Mouse (Mus musculus): ENCODE data around the gene Tmem229b. TPM values are rescaled to one million over a fixed set of nuclear protein-coding genes. Genes with fewer than 3 reads are reported as not detected.
"Not testable (repeated sequence)": the region's sequence is repeated elsewhere in the genome, so short reads cannot be mapped to it uniquely, and the experiment has no call there.

The Tmem229b gene
- polyA plus RNA-seq, 1 experiment from 2014 or later: 70.9 TPM

DNA sequence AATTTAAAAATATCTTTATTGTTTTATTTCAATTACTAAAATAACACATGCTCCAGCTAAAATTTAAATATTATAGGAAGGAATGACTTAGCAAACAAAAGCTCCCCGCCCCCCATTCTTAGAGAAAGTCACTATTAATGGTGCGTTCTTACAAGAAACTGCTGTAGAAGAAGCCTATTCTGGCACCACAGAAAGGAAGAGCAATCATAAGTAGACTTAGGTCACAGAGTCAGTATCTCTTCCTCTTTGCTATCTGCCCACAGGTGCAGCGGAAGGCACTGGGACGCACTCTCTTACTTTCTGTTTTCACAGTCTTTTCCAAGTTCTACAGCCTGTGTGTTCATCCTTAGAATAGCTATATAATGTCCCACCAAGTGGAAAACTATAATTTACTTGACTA is 31.6 kb downstream of the Tmem229b start:
- Histone ChIP-seq H3K4me2 (no peak overlapping the region), H3K9me3 (no peaks in the 10 kb centered on the region), H3K27ac (replicated peaks) (no peak overlapping the region), H3K4me3 (no peak overlapping the region), H3K27me3 (no peaks in the 10 kb centered on the region), H3K36me3 (peaks cover 19% of the 10 kb centered on the region), H3K9ac (no peak overlapping the region), H3K4me1 (replicated peaks) (0 out of 2 replicates have a peak, but pooled peaks cover under 1% of the 10 kb centered on the region)
- ATAC-seq (ENCODE audit: low FRiP score, low read depth): no peak
- WGBS: 93% methylated on average over 4 of the region's 4 CpGs

DNA sequence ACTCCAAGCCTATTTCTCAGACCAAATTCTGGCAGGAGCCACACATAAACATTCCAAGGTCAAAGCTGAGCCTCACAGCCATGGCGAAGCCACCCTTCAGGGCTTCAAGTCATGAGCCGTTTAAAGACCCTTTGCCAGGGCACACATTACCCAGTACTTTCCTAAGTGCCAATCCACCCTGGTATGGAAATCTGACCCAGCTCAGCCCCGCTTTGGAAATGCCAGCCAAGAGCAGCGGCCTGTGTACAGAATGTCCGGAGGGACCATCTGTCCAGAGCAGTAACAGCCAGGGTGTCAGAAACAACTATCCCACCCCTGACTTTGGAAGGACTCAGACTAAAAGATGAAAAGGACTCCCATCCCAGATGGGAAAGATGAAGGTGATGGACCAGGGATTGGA is 32.7 kb downstream of the Tmem229b start:
- Histone ChIP-seq H3K36me3 (peaks cover 16% of the 10 kb centered on the region), H3K27me3 (no peaks in the 10 kb centered on the region), H3K27ac (replicated peaks) (no peak overlapping the region), H3K9me3 (no peaks in the 10 kb centered on the region), H3K4me1 (replicated peaks) (0 out of 2 replicates have a peak, but pooled peaks cover 4% of the 10 kb centered on the region), H3K4me3 (no peak overlapping the region), H3K4me2 (no peak overlapping the region), H3K9ac (no peak overlapping the region)
- 94% methylated on average over 5 of the region's 5 CpGs for WGBS
- ATAC-seq (ENCODE audit: low FRiP score, low read depth): no peak

DNA sequence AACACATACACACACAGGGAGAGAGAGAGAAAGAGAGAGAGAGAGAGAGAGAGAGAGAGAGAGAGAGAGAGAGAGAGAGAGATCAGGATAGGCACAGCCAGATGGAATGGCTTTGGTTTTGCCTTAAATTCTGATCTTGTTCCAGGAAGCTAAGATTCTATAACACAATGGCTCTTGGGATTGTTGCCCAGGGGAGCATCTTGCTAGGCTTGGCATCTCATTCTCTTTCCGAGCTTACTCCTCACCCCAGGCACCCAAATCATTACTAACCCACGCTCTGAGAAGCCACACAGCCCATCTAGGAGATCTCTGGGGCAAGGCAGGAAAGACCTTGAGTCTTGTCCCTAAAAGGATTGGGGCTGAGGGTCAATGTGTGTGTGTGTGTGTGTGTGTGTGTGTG is 33.6 kb downstream of the Tmem229b start:
- H3K27me3 ChIP-seq: no peaks in the 10 kb centered on the region
- H3K9ac ChIP-seq: no peak overlapping the region
- ATAC-seq (ENCODE audit: low FRiP score, low read depth): no peak
- H3K36me3 ChIP-seq: peaks cover 16% of the 10 kb centered on the region
- 0 out of 2 replicates have a peak, but pooled peaks cover 4% of the 10 kb centered on the region for H3K4me1 ChIP-seq (replicated peaks)
- no peak overlapping the region for H3K4me3 ChIP-seq
- no peaks in the 10 kb centered on the region for H3K9me3 ChIP-seq
- WGBS: 50% methylated on average over 2 of the region's 2 CpGs
- no peak overlapping the region for H3K4me2 ChIP-seq
- no peak overlapping the region for H3K27ac ChIP-seq (replicated peaks)

DNA sequence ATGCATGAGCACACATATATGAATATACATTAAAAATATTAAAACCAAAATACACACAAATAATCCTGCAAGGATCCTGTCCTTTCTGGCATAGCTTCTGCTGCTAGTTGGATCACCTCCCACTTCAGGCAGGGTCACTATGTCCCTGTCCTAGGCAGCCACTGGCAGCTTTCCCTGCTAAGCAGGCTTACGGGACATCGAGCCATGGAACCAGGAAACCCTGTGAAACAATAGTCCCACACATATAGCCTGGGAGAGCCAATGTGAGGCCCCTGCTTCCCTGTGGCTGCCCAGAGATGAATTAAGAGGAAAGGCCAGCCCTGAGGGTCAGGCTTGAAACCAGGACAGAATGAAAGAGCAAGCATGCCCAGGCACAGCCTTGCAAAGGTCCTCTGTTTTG is 35.8 kb downstream of the Tmem229b start:
- H3K27me3 ChIP-seq: no peaks in the 10 kb centered on the region
- no peak for ATAC-seq (ENCODE audit: low FRiP score, low read depth)
- 0 out of 2 replicates have a peak, but pooled peaks cover 4% of the 10 kb centered on the region for H3K4me1 ChIP-seq (replicated peaks)
- H3K4me3 ChIP-seq: no peak overlapping the region
- no peak overlapping the region for H3K4me2 ChIP-seq
- H3K9me3 ChIP-seq: no peaks in the 10 kb centered on the region
- H3K27ac ChIP-seq (replicated peaks): no peak overlapping the region
- peaks cover 19% of the 10 kb centered on the region for H3K36me3 ChIP-seq
- WGBS: 53% methylated on average over 2 of the region's 2 CpGs
- no peak overlapping the region for H3K9ac ChIP-seq

DNA sequence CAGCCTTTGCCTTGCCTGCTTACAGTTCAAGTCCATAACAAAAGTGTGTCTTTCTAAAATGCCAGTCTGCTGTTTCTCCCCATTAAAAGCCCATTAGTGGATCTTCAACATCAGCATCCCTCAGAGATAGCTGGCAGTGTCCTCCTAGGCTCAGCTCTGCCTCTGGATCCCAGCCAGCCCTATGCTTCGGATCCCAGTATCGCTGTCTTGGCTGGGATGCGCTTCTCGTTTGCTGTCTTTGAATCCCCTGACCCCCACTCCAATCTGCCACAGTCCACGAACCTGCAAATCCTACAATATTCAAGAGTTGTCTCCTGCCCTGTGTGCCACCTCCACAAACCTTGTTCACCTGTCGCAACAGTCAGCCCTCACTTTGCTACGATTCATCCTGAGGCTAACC is 36.7 kb downstream of the Tmem229b start:
- ATAC-seq (ENCODE audit: low FRiP score, low read depth): no peak

DNA sequence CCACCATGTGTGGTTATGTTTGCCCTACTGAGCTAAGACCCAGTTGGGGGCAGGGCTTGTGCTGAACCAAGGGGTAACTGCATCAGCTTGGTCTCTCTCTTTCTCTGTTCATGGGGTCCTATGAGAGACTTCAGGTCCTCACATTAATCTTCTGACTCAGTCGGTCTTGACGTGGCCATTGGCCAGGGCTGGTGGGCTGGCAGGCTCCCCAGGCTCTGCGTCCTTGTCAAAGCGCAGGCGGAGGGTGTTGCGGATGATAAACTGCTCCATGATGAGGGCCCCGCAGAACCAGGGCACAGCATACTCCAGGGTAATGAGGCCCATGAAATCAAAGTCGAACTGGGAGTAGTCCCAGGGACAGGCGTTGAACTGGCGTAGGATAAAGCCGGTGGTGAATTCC is 42.9 kb downstream of the Tmem229b start:
- WGBS: 82% methylated on average over 11 of the region's 11 CpGs
- not testable (repeated sequence) for H3K27ac ChIP-seq (replicated peaks); H3K4me1 ChIP-seq (replicated peaks); H3K27me3 ChIP-seq; H3K9me3 ChIP-seq; H3K9ac ChIP-seq; H3K4me2 ChIP-seq; ATAC-seq (ENCODE audit: low FRiP score, low read depth); H3K4me3 ChIP-seq
- H3K36me3 ChIP-seq: peaks cover 23% of the 10 kb centered on the region; the same call in 1 of the 2 replicates

More for the DNA sequence above, 36.7 kb downstream of the Tmem229b start:
- Histone ChIP-seq H3K4me1 (replicated peaks) (0 out of 2 replicates have a peak, but pooled peaks cover 4% of the 10 kb centered on the region), H3K9me3 (no peaks in the 10 kb centered on the region), H3K9ac (no peak overlapping the region), H3K27ac (replicated peaks) (no peak overlapping the region), H3K4me3 (no peak overlapping the region), H3K27me3 (no peaks in the 10 kb centered on the region), H3K4me2 (no peak overlapping the region), H3K36me3 (peaks cover 16% of the 10 kb centered on the region)
- whole genome bisulfite sequencing: 73% methylated on average over 7 of the region's 7 CpGs

DNA sequence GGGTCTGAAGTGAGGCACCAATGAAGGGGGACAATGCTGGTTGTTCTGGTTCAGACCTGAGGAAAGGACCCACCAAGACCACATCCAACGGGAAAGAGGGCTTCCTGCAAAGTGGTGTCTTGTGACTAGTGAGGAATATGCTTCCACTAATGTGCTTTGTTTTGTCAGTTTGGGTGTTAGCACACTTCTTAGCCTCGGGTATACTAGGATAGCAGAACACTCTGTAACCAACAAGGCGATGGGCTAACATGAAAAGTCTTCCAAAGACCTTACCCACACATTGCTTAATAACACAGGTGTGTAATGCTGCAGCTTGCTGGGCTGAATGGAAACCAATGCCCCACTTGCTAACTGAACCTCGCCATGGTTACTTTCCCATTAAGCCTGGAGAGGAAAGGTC is 51.0 kb downstream of the Tmem229b start:
- Histone ChIP-seq H3K27ac (replicated peaks) (no peak overlapping the region), H3K9me3 (peaks cover 10% of the 10 kb centered on the region; the same call in 1 of the 2 replicates), H3K27me3 (no peaks in the 10 kb centered on the region), H3K4me2 (no peak overlapping the region), H3K4me3 (no peak overlapping the region), H3K4me1 (replicated peaks) (no peaks in the 10 kb centered on the region), H3K9ac (no peak overlapping the region), H3K36me3 (peaks cover 13% of the 10 kb centered on the region; the same call in 1 of the 2 replicates)
- 90% methylated on average over 4 of the region's 4 CpGs for WGBS
- no peak for ATAC-seq (ENCODE audit: low FRiP score, low read depth)

DNA sequence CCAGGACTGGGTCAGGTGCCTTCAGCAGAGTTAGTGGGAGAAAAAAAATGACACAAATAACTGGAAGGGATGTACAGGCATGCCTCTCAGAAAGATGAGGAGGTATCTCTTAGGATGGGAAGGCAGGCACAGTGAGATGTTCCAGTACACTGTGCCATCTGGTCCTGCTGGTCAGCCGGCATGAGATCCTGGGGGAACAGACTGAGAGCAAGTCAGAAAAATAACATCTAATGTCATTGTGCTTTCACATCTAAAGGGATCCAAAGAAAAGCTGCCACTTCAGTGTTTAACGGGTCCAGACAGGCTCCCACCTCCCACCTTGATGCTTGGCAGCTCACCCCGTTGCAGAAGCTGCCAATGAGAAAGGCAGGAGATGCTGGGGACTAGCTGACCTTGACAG is 54.9 kb downstream of the Tmem229b start:
- Histone ChIP-seq H3K9me3 (peaks cover 10% of the 10 kb centered on the region; the same call in 1 of the 2 replicates), H3K27me3 (no peaks in the 10 kb centered on the region), H3K4me1 (replicated peaks) (no peaks in the 10 kb centered on the region), H3K27ac (replicated peaks) (no peak overlapping the region), H3K36me3 (0 out of 2 replicates have a peak, but pooled peaks cover 3% of the 10 kb centered on the region), H3K4me3 (no peak overlapping the region), H3K9ac (no peak overlapping the region), H3K4me2 (no peak overlapping the region)
- WGBS: 62% methylated on average over 3 of the region's 3 CpGs
- no peak for ATAC-seq (ENCODE audit: low FRiP score, low read depth)

DNA sequence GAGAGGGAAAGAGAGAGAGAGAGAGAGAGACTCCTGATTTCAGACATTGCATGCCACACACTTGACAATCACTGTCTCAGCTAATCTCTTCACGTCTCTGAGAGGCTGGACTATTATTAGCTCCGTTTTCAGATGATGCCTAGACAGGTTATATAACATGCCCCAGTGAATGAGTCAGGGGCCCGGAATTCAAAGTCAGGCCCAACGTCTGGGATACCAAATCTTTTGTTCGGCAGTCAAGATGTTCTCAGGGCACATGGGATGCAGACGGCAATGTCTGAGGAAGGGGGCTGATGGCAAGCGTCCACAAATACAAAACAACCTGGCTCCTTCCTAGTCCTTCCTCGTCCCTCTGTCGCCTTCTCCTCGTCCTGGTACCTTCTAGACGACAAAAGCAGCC is 55.4 kb downstream of the Tmem229b start:
- peaks cover 10% of the 10 kb centered on the region; the same call in 1 of the 2 replicates for H3K9me3 ChIP-seq
- no peak overlapping the region for H3K27ac ChIP-seq (replicated peaks)
- H3K36me3 ChIP-seq: 0 out of 2 replicates have a peak, but pooled peaks cover 3% of the 10 kb centered on the region
- H3K27me3 ChIP-seq: no peaks in the 10 kb centered on the region
- ATAC-seq (ENCODE audit: low FRiP score, low read depth): no peak
- H3K4me3 ChIP-seq: no peak overlapping the region
- no peaks in the 10 kb centered on the region for H3K4me1 ChIP-seq (replicated peaks)
- no peak overlapping the region for H3K9ac ChIP-seq
- WGBS: 72% methylated on average over 11 of the region's 11 CpGs
- no peak overlapping the region for H3K4me2 ChIP-seq

DNA sequence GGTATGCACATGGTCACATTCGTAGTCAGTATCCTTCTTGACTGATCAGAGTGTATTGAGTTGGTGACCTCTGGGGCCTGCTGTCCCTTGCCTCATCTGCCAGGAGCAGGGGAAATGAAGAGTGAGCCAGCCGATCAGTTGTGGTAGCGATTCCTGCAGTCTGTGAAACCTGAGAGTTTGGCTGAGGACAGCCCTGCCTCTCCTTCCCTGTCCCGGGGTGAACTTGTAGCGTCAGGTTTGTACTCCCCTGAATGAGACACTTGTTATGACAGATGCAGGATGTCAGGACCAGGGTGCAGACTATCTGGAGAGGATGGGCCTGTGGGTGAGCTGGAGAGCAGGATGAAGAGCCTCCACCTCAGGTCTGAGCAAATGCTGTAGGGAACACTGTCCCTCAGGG is 59.8 kb downstream of the Tmem229b start:
- no peak overlapping the region for H3K4me3 ChIP-seq
- H3K36me3 ChIP-seq: no peaks in the 10 kb centered on the region
- no peaks in the 10 kb centered on the region for H3K4me1 ChIP-seq (replicated peaks)
- no peaks in the 10 kb centered on the region for H3K9me3 ChIP-seq
- no peaks in the 10 kb centered on the region for H3K27me3 ChIP-seq
- H3K4me2 ChIP-seq: no peak overlapping the region
- no peak overlapping the region for H3K9ac ChIP-seq
- WGBS: 70% methylated on average over 5 of the region's 5 CpGs
- H3K27ac ChIP-seq (replicated peaks): no peak overlapping the region
- ATAC-seq (ENCODE audit: low FRiP score, low read depth): no peak

DNA sequence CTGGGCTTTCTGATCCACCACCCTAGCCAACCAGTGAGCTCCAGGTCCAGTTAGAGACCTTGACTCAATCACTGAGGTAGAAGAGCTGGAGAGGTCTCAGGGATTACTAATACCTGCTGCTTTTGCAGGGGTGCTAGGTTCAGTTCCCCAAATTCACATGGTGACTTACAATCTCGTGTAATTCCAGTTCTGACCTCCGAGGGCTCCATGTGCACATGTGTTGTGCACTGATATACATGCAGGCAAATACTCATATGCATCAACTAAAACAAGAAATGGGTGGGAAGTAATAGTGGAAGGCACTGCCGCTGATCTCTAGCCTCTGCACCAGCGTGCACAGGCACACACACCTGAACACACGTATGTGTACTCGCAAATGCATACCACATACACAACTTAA is 60.3 kb downstream of the Tmem229b start:
- Histone ChIP-seq H3K4me3 (no peak overlapping the region), H3K9ac (no peak overlapping the region), H3K4me2 (no peak overlapping the region), H3K27ac (replicated peaks) (no peak overlapping the region), H3K4me1 (replicated peaks) (no peaks in the 10 kb centered on the region), H3K9me3 (no peaks in the 10 kb centered on the region), H3K36me3 (no peaks in the 10 kb centered on the region), H3K27me3 (no peaks in the 10 kb centered on the region)
- no peak for ATAC-seq (ENCODE audit: low FRiP score, low read depth)
- WGBS: 87% methylated on average over 6 of the region's 6 CpGs

DNA sequence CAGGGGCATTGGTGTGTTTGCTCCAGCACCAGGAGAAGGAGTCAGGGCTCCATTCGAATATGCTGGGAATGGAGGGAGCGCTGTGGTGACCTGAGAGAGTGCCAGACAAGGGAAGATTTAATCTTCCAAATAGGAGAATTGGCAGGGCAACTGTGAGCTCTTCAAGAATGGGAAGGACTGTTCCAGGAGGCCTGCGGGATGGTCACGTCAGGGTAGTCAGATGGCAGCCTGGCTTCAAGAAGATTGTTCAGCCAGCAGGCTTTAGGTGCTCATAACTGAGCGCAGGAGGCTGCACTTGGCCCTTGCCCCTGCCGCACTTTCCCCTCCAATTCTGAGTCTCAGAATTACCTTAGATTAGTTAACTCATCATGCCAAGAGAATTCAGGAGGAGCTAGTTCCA is 64.5 kb downstream of the Tmem229b start:
- Histone ChIP-seq H3K27me3 (no peaks in the 10 kb centered on the region), H3K4me1 (replicated peaks) (no peaks in the 10 kb centered on the region), H3K4me2 (no peak overlapping the region), H3K27ac (replicated peaks) (no peak overlapping the region), H3K4me3 (no peak overlapping the region), H3K9me3 (no peaks in the 10 kb centered on the region), H3K36me3 (no peaks in the 10 kb centered on the region), H3K9ac (no peak overlapping the region)
- 92% methylated on average over 6 of the region's 6 CpGs for WGBS
- ATAC-seq (ENCODE audit: low FRiP score, low read depth): no peak

DNA sequence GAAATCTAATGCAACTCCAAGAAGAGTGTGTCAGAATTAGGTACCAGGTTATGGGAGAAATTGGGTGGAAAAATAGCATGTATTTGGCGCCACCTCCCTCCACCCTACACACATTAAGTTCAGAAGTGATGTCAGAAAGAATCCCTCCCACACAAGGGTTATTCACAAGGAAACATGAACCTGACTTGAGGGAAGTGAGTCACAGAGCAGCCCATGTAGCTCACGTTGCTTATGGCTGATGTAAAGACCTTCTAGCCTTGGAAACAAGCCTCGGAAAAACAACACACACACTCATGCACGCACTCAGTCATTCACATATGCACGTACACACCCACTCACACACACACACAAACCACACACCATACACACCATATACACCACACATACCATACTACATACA is 67.3 kb downstream of the Tmem229b start:
- Histone ChIP-seq H3K27ac (replicated peaks) (no peak overlapping the region), H3K4me3 (no peak overlapping the region), H3K27me3 (no peaks in the 10 kb centered on the region), H3K9ac (no peak overlapping the region), H3K36me3 (no peaks in the 10 kb centered on the region), H3K4me2 (no peak overlapping the region), H3K4me1 (replicated peaks) (no peaks in the 10 kb centered on the region), H3K9me3 (no peaks in the 10 kb centered on the region)
- 90% methylated on average over 5 of the region's 5 CpGs for WGBS
- ATAC-seq (ENCODE audit: low FRiP score, low read depth): no peak

Data from hindbrain, embryonic 15.5 days (tissue).